Mouse (Mus musculus) MEL (cell line): ENCODE results near the gene Ptger1. TPM values are rescaled to one million over a fixed set of nuclear protein-coding genes. Genes with fewer than 3 reads are reported as not detected.

Source experiments
- DNase-seq: peaks from one replicate; pipeline ENCODE4 v3.0.0; 2011; ENCODE audit warnings: low read depth, low spot score
- H3K27ac ChIP-seq: 2 replicates; pipeline ENCODE4 v1.5.1; 2012; ENCODE audit warnings: low read depth, mild to moderate bottlenecking, control low read depth, low read length, moderate library complexity; ENCODE audit not compliant: control insufficient read depth
- H3K27me3 ChIP-seq, 2 experiments: fragments of 150-350 bp in 1 of 2; sonication (generic) in 1 of 2; 2 replicates each; pipeline ENCODE4 v1.6.1; 2012; ENCODE audit warnings: low read length in 2 of 2, mild to moderate bottlenecking in 2 of 2, improper control_type of control experiment in 1 of 2, moderate library complexity in 1 of 2; ENCODE audit not compliant: insufficient read depth in 2 of 2, control insufficient read depth in 1 of 2
- H3K36me3 ChIP-seq, 2 experiments: 2 replicates each; pipeline ENCODE4 v1.6.1; 2012 to 2014; ENCODE audit warnings: low read length in 2 of 2, improper control_type of control experiment in 1 of 2, inconsistent platforms in 1 of 2, mild to moderate bottlenecking in 1 of 2; ENCODE audit not compliant: insufficient read depth in 2 of 2, control insufficient read depth in 1 of 2
- H3K4me1 ChIP-seq, 2 experiments: fragments of 150-350 bp in 1 of 2; sonication (generic) in 1 of 2; 2 replicates each; pipeline ENCODE4 v1.6.1; 2012; ENCODE audit warnings: low read length in 2 of 2, improper control_type of control experiment in 1 of 2, mild to moderate bottlenecking in 1 of 2; ENCODE audit not compliant: insufficient read depth in 2 of 2, control insufficient read depth in 1 of 2
- H3K4me3 ChIP-seq, 2 experiments: fragments of 150-350 bp in 1 of 2; sonication (generic) in 1 of 2; 2 replicates each; pipeline ENCODE4 v1.5.1; 2012; ENCODE audit warnings: low read depth in 2 of 2, low read length in 2 of 2, mild to moderate bottlenecking in 2 of 2, moderate library complexity in 2 of 2, control low read depth in 1 of 2, improper control_type of control experiment in 1 of 2; ENCODE audit not compliant: control insufficient read depth in 1 of 2, insufficient read depth in 1 of 2
- H3K79me2 ChIP-seq: 2 replicates; pipeline ENCODE4 v1.6.1; 2012; ENCODE audit warnings: mild to moderate bottlenecking, low read length, moderate library complexity; ENCODE audit not compliant: control insufficient read depth, poor library complexity, insufficient read depth
- H3K9ac ChIP-seq: 2 replicates; pipeline ENCODE4 v1.6.1; 2012; ENCODE audit warnings: low read depth, mild to moderate bottlenecking, control low read depth, low read length, moderate library complexity; ENCODE audit not compliant: control insufficient read depth, poor library complexity, severe bottlenecking
- H3K9me3 ChIP-seq: fragments of 150-350 bp; sonication (generic); replicated peaks from 2 replicates; pipeline ENCODE4 v1.6.1; 2012; ENCODE audit warnings: mild to moderate bottlenecking, low read length, improper control_type of control experiment, moderate library complexity; ENCODE audit not compliant: insufficient read depth
- CHD2 ChIP-seq: IDR thresholded peaks from 2 replicates; pipeline ENCODE4 v1.6.1; 2011; ENCODE audit warnings: low read length, improper control_type of control experiment
- CTCF ChIP-seq, 3 experiments: IDR thresholded peaks in 2 of 3; conservative IDR thresholded peaks in 1 of 3; 2 replicates each; pipeline ENCODE4 v1.5.1; 2011 to 2012; ENCODE audit warnings: low read length in 3 of 3, low read depth in 2 of 3, mild to moderate bottlenecking in 2 of 3, improper control_type of control experiment in 1 of 3, inconsistent platforms in 1 of 3, mixed read lengths in 1 of 3, moderate library complexity in 1 of 3; ENCODE audit not compliant: control insufficient read depth in 1 of 3, insufficient read depth in 1 of 3, poor library complexity in 1 of 3, severe bottlenecking in 1 of 3
- E2F4 ChIP-seq: IDR thresholded peaks from 2 replicates; pipeline ENCODE4 v1.6.1; 2011; ENCODE audit warnings: low read depth, low read length, improper control_type of control experiment, borderline replicate concordance
- ELF1 ChIP-seq: IDR thresholded peaks from 2 replicates; pipeline ENCODE4 v1.6.1; 2014; ENCODE audit warnings: low read depth, mild to moderate bottlenecking, inconsistent platforms, low read length, improper control_type of control experiment, moderate library complexity
- ETS1 ChIP-seq: IDR thresholded peaks from 2 replicates; pipeline ENCODE4 v1.6.1; 2012; ENCODE audit warnings: low read depth, mild to moderate bottlenecking, inconsistent platforms, low read length, improper control_type of control experiment, moderate library complexity
- GABPA ChIP-seq: IDR thresholded peaks from 2 replicates; pipeline ENCODE4 v1.6.1; 2012; ENCODE audit warnings: low read depth, mild to moderate bottlenecking, inconsistent platforms, low read length, improper control_type of control experiment, moderate library complexity
- HCFC1 ChIP-seq: IDR thresholded peaks from 2 replicates; pipeline ENCODE4 v1.6.1; 2012; ENCODE audit warnings: low read depth, mild to moderate bottlenecking, inconsistent platforms, low read length, improper control_type of control experiment, moderate library complexity
- JUND ChIP-seq: IDR thresholded peaks from 2 replicates; pipeline ENCODE4 v1.6.1; 2011; ENCODE audit warnings: low read depth, mild to moderate bottlenecking, improper control_type of control experiment, low read length
- KAT2A ChIP-seq: conservative IDR thresholded peaks from 2 replicates; pipeline ENCODE4 v1.6.1; 2012; ENCODE audit warnings: low read depth, low read length, improper control_type of control experiment, inconsistent platforms
- MAFK ChIP-seq: IDR thresholded peaks from 2 replicates; pipeline ENCODE4 v1.6.1; 2011; ENCODE audit warnings: low read depth, mild to moderate bottlenecking, low read length, improper control_type of control experiment, borderline replicate concordance
- MAZ ChIP-seq: IDR thresholded peaks from 2 replicates; pipeline ENCODE4 v1.6.1; 2012; ENCODE audit warnings: low read depth, mild to moderate bottlenecking, inconsistent platforms, low read length, improper control_type of control experiment
- MYB ChIP-seq: IDR thresholded peaks from 2 replicates; pipeline ENCODE4 v1.6.1; 2011; ENCODE audit warnings: mild to moderate bottlenecking, low read depth, low read length, improper control_type of control experiment
- NELFE ChIP-seq: IDR thresholded peaks from 2 replicates; pipeline ENCODE4 v1.6.1; 2011; ENCODE audit warnings: low read depth, low read length, improper control_type of control experiment
- POLR2A ChIP-seq, 2 experiments: IDR thresholded peaks; 2 replicates each; pipeline ENCODE4 v1.6.1; 2011 to 2012; ENCODE audit warnings: low read length in 2 of 2, mild to moderate bottlenecking in 2 of 2, control low read depth in 1 of 2, improper control_type of control experiment in 1 of 2, low read depth in 1 of 2, moderate library complexity in 1 of 2; ENCODE audit not compliant: control insufficient read depth in 1 of 2, insufficient read depth in 1 of 2, poor library complexity in 1 of 2
- POLR2AphosphoS5 ChIP-seq: IDR thresholded peaks from 2 replicates; pipeline ENCODE4 v1.6.1; 2012; ENCODE audit warnings: low read depth, borderline replicate concordance, mild to moderate bottlenecking, inconsistent platforms, low read length, moderate library complexity, mixed read lengths
- RAD21 ChIP-seq: IDR thresholded peaks from 2 replicates; pipeline ENCODE4 v1.6.1; 2011; ENCODE audit warnings: mild to moderate bottlenecking, low read depth, low read length, improper control_type of control experiment
- TAL1 ChIP-seq: IDR thresholded peaks from 2 replicates; pipeline ENCODE4 v1.6.1; 2012; ENCODE audit warnings: mild to moderate bottlenecking, inconsistent platforms, low read length, moderate library complexity, mixed read lengths
- TBP ChIP-seq: IDR thresholded peaks from 2 replicates; pipeline ENCODE4 v1.8.0; 2011; ENCODE audit warnings: low read depth, low read length, improper control_type of control experiment
- USF1 ChIP-seq: IDR thresholded peaks from 2 replicates; pipeline ENCODE4 v1.6.1; 2014; ENCODE audit warnings: low read depth, mild to moderate bottlenecking, inconsistent platforms, low read length, improper control_type of control experiment, moderate library complexity
- USF2 ChIP-seq, 2 experiments: IDR thresholded peaks; 2 replicates each; pipeline ENCODE4 v1.6.1; 2011 to 2012; ENCODE audit warnings: improper control_type of control experiment in 2 of 2, low read length in 2 of 2, borderline replicate concordance in 1 of 2, inconsistent platforms in 1 of 2, low read depth in 1 of 2, mild to moderate bottlenecking in 1 of 2; ENCODE audit not compliant: insufficient read depth in 1 of 2
- ZC3H11A ChIP-seq: IDR thresholded peaks from 2 replicates; pipeline ENCODE4 v1.6.1; 2012; ENCODE audit warnings: low read depth, mild to moderate bottlenecking, inconsistent platforms, low read length, improper control_type of control experiment
- ZKSCAN1 ChIP-seq: IDR thresholded peaks from 2 replicates; pipeline ENCODE4 v1.6.1; 2012; ENCODE audit warnings: low read depth, mild to moderate bottlenecking, inconsistent platforms, low read length, improper control_type of control experiment, moderate library complexity
- ZMIZ1 ChIP-seq: IDR thresholded peaks from 2 replicates; pipeline ENCODE4 v1.6.1; 2012; ENCODE audit warnings: low read depth, mild to moderate bottlenecking, inconsistent platforms, low read length, improper control_type of control experiment, moderate library complexity
- polyA plus RNA-seq, 2 experiments: library from polyadenylated mRNA; stranded (reverse) in 1 of 2; unstranded in 1 of 2; fragments of >175 nt in 1 of 2; fragments of >200 nt in 1 of 2; gene quantifications; 2 replicates each; pipeline versions ENCODE4 v1.2.1 to v1.2.4; 2012; ENCODE audit warnings: low replicate concordance in 2 of 2, low read depth in 1 of 2; ENCODE audit not compliant: insufficient read length in 2 of 2, insufficient read depth in 1 of 2, missing spikeins in 1 of 2
- total RNA-seq: library from RNA; depleted of rRNA; stranded (reverse); fragments of 300-350 nt; gene quantifications from 2 replicates; pipeline ENCODE4 v1.2.3, GENCODE M21; 2012

Ptger1 gene
- total and polyA plus RNA-seq, 3 experiments, result 3.1 to 4.0 TPM; not detected in 1

GRCm38 (mm10) chr8:83653662-83654017 is 12.8 kb upstream of the Ptger1 start:
- DNase-seq, result no peak
- no peaks in the 10 kb centered on the region; a peak in 1 of 4 replicates for H3K36me3 ChIP-seq
- peak overlapping the region; percentile 15; the same call in 1 of the 2 replicates for H3K9ac ChIP-seq
- H3K4me1 ChIP-seq, result peaks cover 0 to 4% of the 10 kb centered on the region in 2 experiments; a peak in 2 of 4 replicates
- H3K27ac ChIP-seq, result no peak overlapping the region
- H3K4me3 ChIP-seq, result peak overlapping the region in 1 of 2 experiments; percentile 86; a peak in 2 of 4 replicates
- no peaks in the 10 kb centered on the region; the same call in 1 of the 2 replicates for H3K79me2 ChIP-seq
- no peaks in the 10 kb centered on the region for H3K9me3 ChIP-seq
- TF ChIP-seq RAD21, result no peak
- H3K27me3 ChIP-seq, result no peaks in the 10 kb centered on the region

DNA sequence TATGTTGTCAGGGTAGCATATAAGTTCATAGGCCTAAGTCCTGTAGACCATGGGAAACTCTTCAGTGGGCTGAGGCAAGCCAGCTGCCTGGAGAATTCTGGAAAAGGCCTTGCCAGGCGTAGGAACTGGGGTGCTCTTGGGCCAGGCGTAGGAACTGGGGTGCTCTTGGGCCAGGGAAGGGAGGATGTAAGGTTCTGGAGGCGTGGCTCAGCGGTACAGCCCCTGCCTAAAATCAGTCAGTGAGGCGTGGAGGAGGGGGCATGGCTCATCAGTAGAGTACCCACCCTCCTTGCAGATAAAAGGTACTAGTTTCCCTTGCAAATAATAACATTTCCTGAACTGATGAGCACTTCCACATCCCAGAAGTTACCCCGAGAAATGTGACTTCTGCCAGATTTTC is 11.8 kb upstream of the Ptger1 start:
- Histone ChIP-seq H3K4me1 (peaks cover 0 to 4% of the 10 kb centered on the region in 2 experiments; a peak in 2 of 4 replicates), H3K4me3 (no peak overlapping the region), H3K79me2 (no peaks in the 10 kb centered on the region; the same call in 1 of the 2 replicates), H3K9me3 (no peaks in the 10 kb centered on the region), H3K36me3 (no peaks in the 10 kb centered on the region; a peak in 1 of 4 replicates), H3K27me3 (no peaks in the 10 kb centered on the region), H3K9ac (no peak overlapping the region), H3K27ac (no peak overlapping the region)
- TF ChIP-seq RAD21 (no peak), KAT2A (no peak), E2F4 (no peak), ZC3H11A (no peak), CHD2 (no peak), POLR2AphosphoS5 (no peak), ELF1 (no peak), TBP (no peak), MYB (no peak), CTCF (IDR thresholded peaks at IDR 0.05 in 2 of 3, conservative IDR thresholded peaks at IDR 0.05 in 1 of 3; ENCODE audit: control insufficient read depth in 1 of 3, insufficient read depth in 1 of 3, low read depth in 2 of 3, low read length in 3 of 3, poor library complexity in 1 of 3, severe bottlenecking in 1 of 3) (no peak)
- no peak for DNase-seq

DNA sequence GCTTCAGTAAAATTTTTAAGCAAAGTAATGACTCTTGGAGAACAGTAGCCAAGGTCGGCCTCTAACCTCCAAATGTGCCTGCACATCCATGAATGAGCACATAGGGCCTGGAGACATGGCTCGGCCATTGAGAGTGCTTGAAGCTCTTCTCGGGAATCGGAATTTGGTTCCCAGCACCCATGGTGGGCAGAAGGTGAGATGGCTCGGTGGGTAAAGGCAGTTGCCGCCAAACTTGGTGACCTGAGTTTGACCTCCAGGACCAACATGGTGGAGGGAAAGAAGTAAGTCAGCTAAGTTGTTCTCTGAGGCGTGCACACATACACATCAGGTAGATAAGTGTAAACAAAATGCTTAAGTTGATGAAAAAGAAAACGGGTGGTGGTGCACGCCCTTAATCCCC is 10.4 kb upstream of the Ptger1 start:
- no peak overlapping the region for H3K9ac ChIP-seq

More for the DNA sequence above, 10.4 kb upstream of the Ptger1 start:
- no peaks in the 10 kb centered on the region; a peak in 1 of 4 replicates for H3K36me3 ChIP-seq
- H3K27me3 ChIP-seq, result no peaks in the 10 kb centered on the region
- H3K27ac ChIP-seq, result no peak overlapping the region
- no peak overlapping the region for H3K4me3 ChIP-seq
- TF ChIP-seq ZMIZ1 (no peak), ZKSCAN1 (no peak), HCFC1 (no peak), POLR2A (IDR thresholded peaks at IDR 0.05; ENCODE audit: control insufficient read depth in 1 of 2, insufficient read depth in 1 of 2, low read depth in 1 of 2, low read length in 2 of 2, poor library complexity in 1 of 2) (no peak), USF2 (IDR thresholded peaks at IDR 0.05; ENCODE audit: borderline replicate concordance in 1 of 2, insufficient read depth in 1 of 2, low read depth in 1 of 2, low read length in 2 of 2) (no peak), GABPA (no peak), NELFE (no peak), MAFK (no peak), E2F4 (no peak), POLR2AphosphoS5 (no peak), JUND (no peak), ELF1 (no peak), USF1 (no peak), TAL1 (no peak), MAZ (no peak), KAT2A (no peak), ETS1 (no peak), MYB (no peak)
- no peaks in the 10 kb centered on the region; the same call in 1 of the 2 replicates for H3K79me2 ChIP-seq
- H3K4me1 ChIP-seq, result peaks cover 0 to 4% of the 10 kb centered on the region in 2 experiments; a peak in 2 of 4 replicates
- H3K9me3 ChIP-seq, result no peaks in the 10 kb centered on the region
- no peak for DNase-seq
